Mouse (Mus musculus) CH12.LX (cell line): ENCODE measurements around the gene Acss2.

Source experiments
- BHLHE40 ChIP-seq: IDR thresholded peaks from 2 replicates; pipeline ENCODE4 v1.6.1; 2011; ENCODE audit warnings: mild to moderate bottlenecking, low read depth, low read length, improper control_type of control experiment
- CHD1 ChIP-seq: IDR thresholded peaks from 2 replicates; pipeline ENCODE4 v1.6.1; 2012; ENCODE audit warnings: low read depth, low read length, improper control_type of control experiment, inconsistent platforms
- CHD2 ChIP-seq: IDR thresholded peaks from 2 replicates; pipeline ENCODE4 v1.6.1; 2011; ENCODE audit warnings: low read length, improper control_type of control experiment
- CTCF ChIP-seq, 2 experiments: IDR thresholded peaks in 1 of 2; conservative IDR thresholded peaks in 1 of 2; 2 replicates each; pipeline ENCODE4 v1.5.1; 2011 to 2012; ENCODE audit warnings: low read depth in 2 of 2, low read length in 2 of 2, improper control_type of control experiment in 1 of 2, inconsistent platforms in 1 of 2, mild to moderate bottlenecking in 1 of 2, moderate library complexity in 1 of 2
- EP300 ChIP-seq: IDR thresholded peaks from 2 replicates; pipeline ENCODE4 v1.6.1; 2011; ENCODE audit warnings: low read length, improper control_type of control experiment
- IRF4 ChIP-seq: IDR thresholded peaks from 2 replicates; pipeline ENCODE4 v1.6.1; 2014; ENCODE audit warnings: low read depth, mild to moderate bottlenecking, inconsistent platforms, low read length, improper control_type of control experiment
- MAX ChIP-seq: IDR thresholded peaks from 2 replicates; pipeline ENCODE4 v1.6.1; 2011; ENCODE audit warnings: low read length, improper control_type of control experiment
- MEF2A ChIP-seq: IDR thresholded peaks from 2 replicates; pipeline ENCODE4 v1.6.1; 2014; ENCODE audit warnings: low read depth, mild to moderate bottlenecking, inconsistent platforms, low read length, improper control_type of control experiment, borderline replicate concordance
- NELFE ChIP-seq: IDR thresholded peaks from 2 replicates; pipeline ENCODE4 v1.6.1; 2011; ENCODE audit warnings: low read depth, low read length, improper control_type of control experiment
- NRF1 ChIP-seq: IDR thresholded peaks from 2 replicates; pipeline ENCODE4 v1.6.1; 2014; ENCODE audit warnings: low read depth, mild to moderate bottlenecking, inconsistent platforms, low read length, improper control_type of control experiment, moderate library complexity
- UBTF ChIP-seq: IDR thresholded peaks from 2 replicates; pipeline ENCODE4 v1.6.1; 2012; ENCODE audit warnings: low read depth, mild to moderate bottlenecking, inconsistent platforms, low read length, improper control_type of control experiment, moderate library complexity

DNA sequence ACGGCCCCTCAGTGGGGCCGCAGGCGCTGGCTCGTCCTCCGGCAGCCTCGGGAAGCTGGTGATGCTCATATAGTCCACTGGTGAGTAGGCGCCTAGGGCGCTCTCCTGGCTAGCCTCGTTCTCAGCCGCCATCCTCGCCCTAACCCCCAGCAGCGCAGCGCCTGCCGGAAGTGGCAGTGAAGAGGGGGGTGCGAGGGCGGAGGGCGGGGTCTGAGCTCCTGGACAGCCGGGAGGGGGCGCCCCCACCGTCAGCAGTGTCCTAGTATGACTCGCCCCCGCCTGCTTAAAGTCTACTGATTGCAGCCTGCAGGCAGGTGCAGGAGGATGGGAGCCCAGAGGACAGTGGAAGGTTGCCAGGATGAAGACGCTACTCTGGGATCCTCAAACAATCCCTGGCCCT, 3.1 kb upstream of the Acss2 start:
- TF ChIP-seq MEF2A = peak; percentile 46; the same call in 1 of the 2 replicates
- TF ChIP-seq CHD2 = no peak
- TF ChIP-seq CTCF (conservative IDR thresholded peaks at IDR 0.05 in 1 of 2, IDR thresholded peaks at IDR 0.05 in 1 of 2; ENCODE audit: low read depth in 2 of 2, low read length in 2 of 2) = peak in 1 of 2 experiments; percentile 77; a peak in 2 of 4 replicates
- peak; percentile 63 for TF ChIP-seq NELFE
- peak; percentile 84 for TF ChIP-seq MAX
- TF ChIP-seq EP300 = no peak
- TF ChIP-seq BHLHE40 = peak; percentile 31; the same call in 1 of the 2 replicates
- TF ChIP-seq NRF1 = no peak
- no peak for TF ChIP-seq CHD1
- no peak for TF ChIP-seq UBTF
- peak; percentile 87 for TF ChIP-seq IRF4
